Mouse (Mus musculus) limb, embryonic 13.5 days (tissue): Measurements from ENCODE around the gene Hrasls. TPM values are rescaled to one million over a fixed set of nuclear protein-coding genes. Genes with fewer than 3 reads are reported as not detected.

Source experiments
- ATAC-seq: fragments of 200-750 bp; cut with Nextera tagmentation; 2 replicates; pipeline ENCODE4 v1.8.0; 2017; ENCODE audit warnings: low read depth, moderate number of reproducible peaks, moderate TSS enrichment; ENCODE audit not compliant: low FRiP score
- H3K27ac ChIP-seq: fragments of 300-500 bp; sonication (generic); 2 replicates; pipeline ENCODE4 v1.5.1; 2015; ENCODE audit warnings: inconsistent platforms, mild to moderate bottlenecking, moderate library complexity
- H3K27me3 ChIP-seq: fragments of 300-500 bp; sonication (generic); 2 replicates; pipeline ENCODE4 v1.6.1; 2015; ENCODE audit warnings: mild to moderate bottlenecking, inconsistent platforms
- H3K36me3 ChIP-seq: fragments of 300-500 bp; sonication (generic); 2 replicates; pipeline ENCODE4 v1.6.1; 2015; ENCODE audit warnings: inconsistent platforms, mild to moderate bottlenecking, moderate library complexity
- H3K4me1 ChIP-seq: fragments of 300-500 bp; sonication (generic); 2 replicates; pipeline ENCODE4 v1.6.1; 2015; ENCODE audit warnings: inconsistent platforms
- H3K4me2 ChIP-seq: fragments of 300-500 bp; sonication (generic); replicated peaks from 2 replicates; pipeline ENCODE4 v1.6.1; 2015; ENCODE audit warnings: inconsistent platforms, mild to moderate bottlenecking, moderate library complexity
- H3K4me3 ChIP-seq: fragments of 300-500 bp; sonication (generic); 2 replicates; pipeline ENCODE4 v1.5.1; 2015; ENCODE audit warnings: moderate library complexity, mild to moderate bottlenecking, inconsistent platforms
- H3K9ac ChIP-seq: fragments of 300-500 bp; sonication (generic); 2 replicates; pipeline ENCODE4 v1.6.1; 2015; ENCODE audit warnings: mild to moderate bottlenecking, inconsistent platforms
- H3K9me3 ChIP-seq: fragments of 300-500 bp; sonication (generic); 2 replicates; pipeline ENCODE4 v1.6.1; 2016; ENCODE audit warnings: inconsistent platforms
- WGBS: fragments of 180-500 bp; shearing (Covaris S2); methylation state at CpG from one replicate; pipeline ENCODE4 v1.1.7; 2015; 5-methylcytosine and 5-hydroxymethylcytosine counted together
- polyA plus RNA-seq: library from polyadenylated mRNA; unstranded; fragments of >200 nt; fragmentation: Nextera tagmentation; extraction: Ambion mirVana; gene quantifications from 2 replicates; pipeline ENCODE4 v1.2.1, GENCODE M21; 2015

The Hrasls gene
- polyA plus RNA-seq, 1 experiment from 2014 or later: 1.7 TPM

DNA sequence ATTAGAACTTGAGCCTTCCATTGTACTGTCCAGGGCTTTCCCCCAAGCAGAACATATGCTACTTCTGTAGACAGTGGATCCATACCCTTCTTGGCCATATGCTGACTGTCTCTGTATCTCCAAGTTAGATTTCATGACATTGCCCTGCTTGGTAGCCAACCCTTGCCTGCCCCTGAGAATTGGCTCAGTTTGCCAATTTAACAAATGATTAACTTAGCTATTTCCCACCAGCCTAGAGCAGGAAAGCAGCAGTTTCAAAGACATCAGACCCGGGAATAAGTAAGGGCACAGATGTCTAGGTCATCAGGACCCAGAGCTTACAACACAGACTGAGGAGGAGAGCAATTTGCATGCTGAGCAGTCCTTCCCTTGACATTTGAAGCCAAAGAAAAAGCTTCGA, 3.9 kb upstream of the Hrasls start:
- H3K27me3 ChIP-seq: peaks cover 62% of the 10 kb centered on the region
- no peak overlapping the region for H3K4me3 ChIP-seq
- no peak overlapping the region for H3K9ac ChIP-seq
- no peak overlapping the region for H3K27ac ChIP-seq
- peaks cover 27% of the 10 kb centered on the region for H3K4me1 ChIP-seq
- no peak for ATAC-seq
- 14% methylated on average over 2 of the region's 2 CpGs for WGBS
- H3K36me3 ChIP-seq: no peaks in the 10 kb centered on the region
- H3K4me2 ChIP-seq: no peak overlapping the region
- H3K9me3 ChIP-seq: no peaks in the 10 kb centered on the region

DNA sequence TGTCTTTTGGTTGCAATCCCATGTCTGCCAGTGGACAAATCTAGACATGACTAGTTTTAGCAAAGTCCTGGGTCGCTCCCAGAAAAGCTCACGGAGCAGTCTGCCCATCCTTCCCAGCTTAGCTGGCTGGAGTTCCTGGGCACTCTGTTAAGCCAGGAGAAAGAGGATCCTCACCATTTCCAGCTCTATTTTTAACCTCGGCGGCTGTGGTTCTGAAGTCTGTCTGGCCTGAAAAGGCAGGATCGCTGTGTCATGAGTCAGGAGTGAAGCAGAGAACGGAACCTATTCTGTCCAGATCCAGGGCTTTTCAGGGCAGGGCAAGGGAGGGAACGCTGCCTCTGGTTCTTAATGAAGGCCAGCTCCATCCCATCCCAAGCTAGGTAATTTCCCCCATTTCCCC, 654 bp upstream of the Hrasls start:
- H3K4me1 ChIP-seq: peaks cover 29% of the 10 kb centered on the region

GRCm38 (mm10) chr16:29216395-29217295, 7.2 kb downstream of the Hrasls start:
- H3K27ac ChIP-seq: no peak overlapping the region
- H3K9me3 ChIP-seq: no peaks in the 10 kb centered on the region
- H3K9ac ChIP-seq: no peak overlapping the region
- no peak overlapping the region for H3K4me3 ChIP-seq
- H3K27me3 ChIP-seq: peaks cover 32% of the 10 kb centered on the region
- ATAC-seq: no peak
- H3K4me1 ChIP-seq: no peaks in the 10 kb centered on the region
- H3K4me2 ChIP-seq: no peak overlapping the region
- 75% methylated on average over 5 of the region's 5 CpGs for WGBS
- no peaks in the 10 kb centered on the region for H3K36me3 ChIP-seq

More for the DNA sequence above, 654 bp upstream of the Hrasls start:
- Histone ChIP-seq H3K36me3 (no peaks in the 10 kb centered on the region), H3K9me3 (no peaks in the 10 kb centered on the region), H3K27ac (no peak overlapping the region), H3K4me3 (no peak overlapping the region), H3K9ac (no peak overlapping the region), H3K27me3 (peaks cover 74% of the 10 kb centered on the region), H3K4me2 (no peak overlapping the region)
- ATAC-seq: no peak
- 66% methylated on average over 7 of the region's 7 CpGs for whole genome bisulfite sequencing

DNA sequence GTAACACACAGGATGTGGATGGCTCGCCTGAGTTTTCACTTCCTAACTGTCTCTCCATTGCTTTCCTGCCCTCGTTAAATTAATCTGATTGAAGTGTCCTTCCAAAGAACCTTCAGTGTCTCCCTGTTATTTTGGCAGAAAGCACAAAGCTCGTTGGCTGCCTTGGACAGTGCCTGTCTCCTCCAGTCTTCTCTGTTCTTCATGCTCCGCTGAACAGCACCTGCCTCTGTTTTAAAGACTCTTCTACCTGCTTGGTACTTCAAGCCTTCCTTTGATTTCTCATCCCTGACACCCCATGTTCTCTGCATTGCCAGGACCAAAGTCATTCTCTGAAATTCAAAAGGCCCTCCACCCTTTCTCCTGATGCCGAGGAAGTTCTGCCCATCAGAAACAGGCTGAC, 26.5 kb downstream of the Hrasls start:
- H3K27me3 ChIP-seq: no peaks in the 10 kb centered on the region
- ATAC-seq: no peak
- no peak overlapping the region for H3K4me3 ChIP-seq
- no peak overlapping the region for H3K27ac ChIP-seq
- WGBS: 75% methylated on average over 5 of the region's 5 CpGs
- H3K4me1 ChIP-seq: no peaks in the 10 kb centered on the region
- H3K9ac ChIP-seq: no peak overlapping the region
- no peaks in the 10 kb centered on the region for H3K36me3 ChIP-seq
- no peaks in the 10 kb centered on the region for H3K9me3 ChIP-seq
- H3K4me2 ChIP-seq: no peak overlapping the region

GRCm38 (mm10) chr16:29254325-29254724, 44.8 kb downstream of the Hrasls start:
- Histone ChIP-seq H3K36me3 (no peaks in the 10 kb centered on the region), H3K27ac (no peak overlapping the region), H3K9me3 (no peaks in the 10 kb centered on the region), H3K4me3 (no peak overlapping the region), H3K9ac (no peak overlapping the region), H3K4me1 (no peaks in the 10 kb centered on the region), H3K27me3 (no peaks in the 10 kb centered on the region), H3K4me2 (no peak overlapping the region)
- 90% methylated on average over 4 of the region's 4 CpGs for WGBS
- no peak for ATAC-seq

Other genes with a start within 250 kb of the Hrasls start
- gene Atp13a5, start 169.0 kb downstream of the Hrasls start, polyA plus RNA-seq: 0.29 and 0.46 TPM in 2 replicates